Mouse (Mus musculus) midbrain, embryonic 15.5 days (tissue): ENCODE data around the gene Rtp3. TPM values are rescaled to one million over a fixed set of nuclear protein-coding genes. Genes with fewer than 3 reads are reported as not detected.
A peak's percentile ranks its signal among the peaks of the same experiment; 100 is the strongest.

Experiments
- ATAC-seq: fragments of 200-750 bp; cut with Nextera tagmentation; replicated peaks from 2 replicates; pipeline ENCODE4 v1.8.0; 2017; ENCODE audit warnings: moderate TSS enrichment
- H3K27ac ChIP-seq: fragments of 300-500 bp; sonication (generic); 2 replicates; pipeline ENCODE4 v1.5.1; 2015; ENCODE audit warnings: mild to moderate bottlenecking, inconsistent platforms
- H3K27me3 ChIP-seq: fragments of 300-500 bp; sonication (generic); replicated peaks from 2 replicates; pipeline ENCODE4 v1.6.1; 2015; ENCODE audit warnings: inconsistent platforms
- H3K36me3 ChIP-seq: fragments of 300-500 bp; sonication (generic); replicated peaks from 2 replicates; pipeline ENCODE4 v1.6.1; 2015; ENCODE audit warnings: inconsistent platforms
- H3K4me1 ChIP-seq: fragments of 300-500 bp; sonication (generic); 2 replicates; pipeline ENCODE4 v1.6.1; 2015; ENCODE audit warnings: inconsistent platforms
- H3K4me2 ChIP-seq: fragments of 300-500 bp; sonication (generic); 2 replicates; pipeline ENCODE4 v1.6.1; 2015; ENCODE audit warnings: inconsistent platforms, mild to moderate bottlenecking, moderate library complexity
- H3K4me3 ChIP-seq: fragments of 300-500 bp; sonication (generic); 2 replicates; pipeline ENCODE4 v1.5.1; 2015; ENCODE audit warnings: mild to moderate bottlenecking, inconsistent platforms
- H3K9ac ChIP-seq: fragments of 300-500 bp; sonication (generic); 2 replicates; pipeline ENCODE4 v1.6.1; 2015; ENCODE audit warnings: mild to moderate bottlenecking, inconsistent platforms
- H3K9me3 ChIP-seq: fragments of 300-500 bp; sonication (generic); 2 replicates; pipeline ENCODE4 v1.6.1; 2016; ENCODE audit warnings: inconsistent platforms
- WGBS: fragments of 180-500 bp; shearing (Covaris S2); methylation state at CpG from one replicate; pipeline ENCODE4 v1.1.7; 2015; ENCODE audit warnings: mixed read lengths; 5-methylcytosine and 5-hydroxymethylcytosine counted together
- polyA plus RNA-seq: library from polyadenylated mRNA; unstranded; fragments of >200 nt; fragmentation: Nextera tagmentation; extraction: Ambion mirVana; gene quantifications from 2 replicates; pipeline ENCODE4 v1.2.1, GENCODE M21; 2015

The Rtp3 gene
- polyA plus RNA-seq, 1 experiment from 2014 or later, result not detected

DNA sequence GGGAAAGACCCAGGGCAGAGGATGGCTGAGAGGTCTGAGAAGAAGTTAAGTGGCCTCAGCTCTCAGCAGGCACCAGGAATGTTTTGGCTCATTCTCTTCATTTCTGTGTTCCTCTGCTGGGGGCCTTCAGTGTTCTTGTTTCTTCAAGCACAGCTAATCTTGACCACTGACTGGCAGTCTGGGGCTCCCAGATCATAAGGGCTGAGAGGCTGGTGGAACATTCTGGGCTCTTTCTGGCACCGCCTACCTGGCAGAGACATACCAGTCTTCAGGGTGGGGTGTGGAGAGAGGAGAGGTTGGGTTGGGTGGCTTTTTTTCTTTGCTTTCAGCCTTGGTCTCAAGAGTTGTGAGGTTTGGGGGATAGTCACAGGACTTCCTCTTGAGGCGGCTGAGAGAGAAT, 8.7 kb upstream of the Rtp3 start:
- H3K4me3 ChIP-seq, result no peak overlapping the region
- no peak overlapping the region for H3K4me2 ChIP-seq
- H3K36me3 ChIP-seq, result no peaks in the 10 kb centered on the region
- H3K27ac ChIP-seq, result no peak overlapping the region
- no peak for ATAC-seq
- no peaks in the 10 kb centered on the region for H3K4me1 ChIP-seq
- no peaks in the 10 kb centered on the region for H3K9me3 ChIP-seq
- 87% methylated on average over 2 of the region's 2 CpGs for WGBS
- no peak overlapping the region for H3K9ac ChIP-seq
- no peaks in the 10 kb centered on the region for H3K27me3 ChIP-seq

DNA sequence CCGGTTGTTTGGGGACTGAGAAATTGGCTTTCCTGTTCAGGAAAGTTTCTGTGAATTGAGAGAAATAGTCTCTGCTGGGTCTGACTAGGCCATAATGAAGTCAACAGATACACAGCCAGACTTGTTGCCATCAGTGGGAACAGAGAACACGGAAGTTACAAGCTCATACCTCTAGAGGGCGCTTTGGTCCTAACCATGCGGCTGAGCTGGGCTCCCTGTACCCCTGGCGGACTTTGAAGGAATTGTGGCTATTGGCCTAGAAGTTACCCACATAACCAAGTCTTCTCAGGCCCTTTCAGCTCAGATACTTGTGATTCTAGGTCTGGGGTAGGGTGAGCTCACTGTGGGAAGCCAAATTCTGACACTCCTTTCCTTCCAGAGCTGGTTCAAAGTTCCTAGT, 6.9 kb upstream of the Rtp3 start:
- no peaks in the 10 kb centered on the region for H3K9me3 ChIP-seq
- H3K4me1 ChIP-seq, result no peaks in the 10 kb centered on the region
- no peaks in the 10 kb centered on the region for H3K36me3 ChIP-seq
- H3K27ac ChIP-seq, result no peak overlapping the region
- 3% methylated on average over 5 of the region's 5 CpGs for WGBS
- ATAC-seq, result no peak
- no peak overlapping the region for H3K9ac ChIP-seq
- H3K4me3 ChIP-seq, result no peak overlapping the region
- H3K27me3 ChIP-seq, result no peaks in the 10 kb centered on the region
- H3K4me2 ChIP-seq, result no peak overlapping the region

DNA sequence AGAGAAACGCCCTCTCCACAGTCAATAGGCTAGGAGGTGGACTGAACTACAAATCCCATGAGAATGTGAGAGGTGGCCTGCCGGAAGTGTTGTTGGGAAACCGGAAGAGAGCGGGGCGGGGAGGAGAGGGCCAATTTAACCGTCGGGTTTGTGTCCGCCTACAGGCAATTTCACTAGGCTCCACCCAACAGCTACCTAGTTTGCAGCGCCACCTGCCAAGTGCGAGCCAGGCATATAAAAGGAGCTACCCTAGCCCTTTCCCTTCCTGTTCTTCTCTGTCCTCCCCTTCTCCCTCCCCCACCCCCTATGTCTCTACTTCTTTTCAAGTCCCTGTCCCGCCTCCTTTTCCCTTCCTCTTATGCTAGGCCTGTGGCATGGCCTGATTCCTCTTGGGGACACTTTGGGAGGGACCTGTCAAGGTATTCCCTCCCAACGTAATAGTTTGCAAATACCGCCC, 4.4 kb upstream of the Rtp3 start:
- peak overlapping the region; percentile 50 for H3K4me2 ChIP-seq
- peak overlapping the region; percentile 73 for H3K27ac ChIP-seq
- H3K4me3 ChIP-seq, result peak overlapping the region; percentile 42
- H3K4me1 ChIP-seq, result no peaks in the 10 kb centered on the region
- 10% methylated on average over 13 of the region's 13 CpGs for WGBS
- H3K9ac ChIP-seq, result peak overlapping the region; percentile 30; the same call in 1 of the 2 replicates
- H3K36me3 ChIP-seq, result no peaks in the 10 kb centered on the region
- H3K9me3 ChIP-seq, result no peaks in the 10 kb centered on the region
- H3K27me3 ChIP-seq, result no peaks in the 10 kb centered on the region
- ATAC-seq, result peak; percentile 92

DNA sequence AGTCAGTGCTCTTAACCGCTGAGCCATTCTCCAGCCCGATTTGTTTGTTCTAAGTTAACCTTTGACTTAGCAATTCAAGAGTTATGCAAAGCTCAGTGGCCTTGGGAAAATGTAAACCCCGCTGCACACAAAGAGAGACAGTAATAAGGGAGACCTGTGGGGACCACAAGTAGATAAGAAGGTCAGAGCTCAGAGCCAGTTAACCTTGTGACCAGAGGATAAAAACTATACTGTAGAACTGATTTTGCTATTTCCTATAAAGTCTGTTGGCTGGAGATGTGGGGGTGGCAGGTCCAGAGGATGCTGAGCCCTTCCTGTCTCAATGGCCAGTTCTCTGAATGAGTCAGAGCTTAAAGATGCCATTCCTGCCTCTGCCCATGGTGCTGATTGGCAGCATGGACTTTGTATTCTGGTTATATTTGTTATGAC, 2.9 kb upstream of the Rtp3 start:
- no peaks in the 10 kb centered on the region for H3K9me3 ChIP-seq
- no peaks in the 10 kb centered on the region for H3K36me3 ChIP-seq
- H3K9ac ChIP-seq, result no peak overlapping the region
- no peaks in the 10 kb centered on the region for H3K4me1 ChIP-seq
- H3K27ac ChIP-seq, result no peak overlapping the region
- no peak overlapping the region for H3K4me2 ChIP-seq
- 49% methylated on average over 3 of the region's 3 CpGs for WGBS
- ATAC-seq, result no peak
- no peaks in the 10 kb centered on the region for H3K27me3 ChIP-seq
- H3K4me3 ChIP-seq, result no peak overlapping the region

DNA sequence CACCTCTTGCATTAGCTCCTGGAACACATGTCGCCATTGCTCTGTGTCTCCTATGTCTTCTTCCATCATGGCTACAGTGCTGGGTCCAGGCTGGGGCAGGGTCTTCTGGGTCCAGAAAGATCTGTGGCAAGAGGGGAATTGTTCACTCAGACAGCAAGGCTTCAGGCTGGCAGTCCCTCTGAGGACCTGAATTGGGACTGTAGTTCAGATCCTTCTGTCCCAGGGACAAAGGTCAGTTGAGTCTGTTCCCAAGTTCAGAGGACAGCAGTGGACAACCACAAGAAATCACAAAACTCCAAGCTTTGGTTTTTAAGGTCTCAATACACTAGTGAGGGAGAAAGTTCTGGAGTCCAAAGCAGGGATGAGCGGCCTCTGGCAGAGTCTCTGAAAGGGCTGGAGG, 840 bp downstream of the Rtp3 start:
- H3K36me3 ChIP-seq, result no peaks in the 10 kb centered on the region
- H3K4me3 ChIP-seq, result no peak overlapping the region
- H3K27me3 ChIP-seq, result no peaks in the 10 kb centered on the region
- no peak for ATAC-seq
- H3K4me1 ChIP-seq, result no peaks in the 10 kb centered on the region
- H3K9me3 ChIP-seq, result no peaks in the 10 kb centered on the region
- no peak overlapping the region for H3K27ac ChIP-seq
- H3K4me2 ChIP-seq, result no peak overlapping the region
- no peak overlapping the region for H3K9ac ChIP-seq
- 85% methylated on average over 2 of the region's 2 CpGs for WGBS

DNA sequence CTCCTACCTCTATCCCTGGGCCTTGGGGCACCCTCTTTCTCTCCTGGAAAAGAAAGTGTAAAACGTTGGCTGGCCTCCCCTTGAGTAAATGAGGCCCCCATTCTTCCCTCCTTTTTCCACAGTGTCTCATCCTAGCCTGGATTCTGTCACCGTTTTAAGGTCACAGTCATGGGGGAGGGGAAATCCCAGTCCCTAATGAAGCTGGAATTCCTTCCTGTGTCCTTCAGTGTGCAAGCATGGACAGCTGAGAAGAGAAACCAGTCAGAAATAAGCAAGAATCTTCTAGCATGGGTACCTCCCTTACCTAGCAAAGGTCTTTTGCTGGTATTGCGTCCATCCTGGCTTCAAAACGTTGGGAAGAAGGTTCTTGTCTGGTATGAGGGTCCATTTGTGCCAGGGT, 1.2 kb downstream of the Rtp3 start:
- Histone ChIP-seq H3K4me3 (no peak overlapping the region), H3K27ac (no peak overlapping the region), H3K27me3 (no peaks in the 10 kb centered on the region), H3K4me1 (no peaks in the 10 kb centered on the region), H3K4me2 (no peak overlapping the region), H3K9me3 (no peaks in the 10 kb centered on the region), H3K9ac (no peak overlapping the region), H3K36me3 (no peaks in the 10 kb centered on the region)
- WGBS, result 70% methylated on average over 4 of the region's 4 CpGs
- no peak for ATAC-seq

DNA sequence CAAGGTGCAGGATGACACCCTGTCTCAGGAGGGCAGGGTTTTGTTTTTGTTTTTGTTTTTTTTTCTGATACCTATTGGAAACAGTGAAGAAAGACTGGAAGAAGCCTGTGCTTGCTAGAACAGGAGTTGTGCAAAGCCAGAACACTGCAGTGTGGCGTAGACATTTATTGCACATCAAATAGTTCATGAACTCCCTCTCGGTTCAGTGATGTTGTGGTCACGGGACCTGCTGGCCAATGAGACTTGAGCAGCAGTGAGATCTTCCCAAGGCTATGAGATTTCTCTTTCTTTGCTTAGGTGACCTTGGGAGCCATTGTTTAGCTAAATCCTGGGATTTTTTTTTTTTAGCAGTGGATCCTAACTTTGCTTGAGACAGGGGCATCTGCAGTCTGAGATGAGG, 2.3 kb downstream of the Rtp3 start:
- 85% methylated on average over 3 of the region's 3 CpGs for WGBS
- ATAC-seq, result no peak
- H3K4me1 ChIP-seq, result no peaks in the 10 kb centered on the region
- H3K27me3 ChIP-seq, result no peaks in the 10 kb centered on the region
- H3K36me3 ChIP-seq, result no peaks in the 10 kb centered on the region
- H3K27ac ChIP-seq, result no peak overlapping the region
- H3K4me2 ChIP-seq, result no peak overlapping the region
- H3K4me3 ChIP-seq, result no peak overlapping the region
- no peak overlapping the region for H3K9ac ChIP-seq
- H3K9me3 ChIP-seq, result no peaks in the 10 kb centered on the region

DNA sequence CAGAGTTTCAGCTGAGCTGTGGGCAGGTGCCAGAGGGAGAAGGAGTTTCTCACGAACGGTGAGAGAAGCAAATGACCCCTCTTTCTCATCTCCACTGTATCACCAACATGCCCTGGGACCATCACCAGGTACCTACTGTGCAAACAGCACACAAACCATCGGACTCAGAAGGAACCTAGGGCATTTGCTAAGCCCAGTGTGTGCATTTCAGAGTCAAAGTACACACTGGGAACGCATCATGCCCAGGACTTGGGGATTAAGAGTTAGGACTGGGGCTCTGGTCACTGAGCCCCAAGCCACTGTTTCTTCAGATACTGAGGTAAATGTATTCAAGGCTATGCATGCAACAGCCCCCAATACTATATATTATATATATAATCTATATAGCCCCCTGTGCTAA, 3.1 kb downstream of the Rtp3 start:
- no peaks in the 10 kb centered on the region for H3K36me3 ChIP-seq
- no peaks in the 10 kb centered on the region for H3K4me1 ChIP-seq
- no peak overlapping the region for H3K4me3 ChIP-seq
- WGBS, result 86% methylated on average over 4 of the region's 4 CpGs
- no peaks in the 10 kb centered on the region for H3K9me3 ChIP-seq
- H3K27ac ChIP-seq, result no peak overlapping the region
- no peak overlapping the region for H3K4me2 ChIP-seq
- no peaks in the 10 kb centered on the region for H3K27me3 ChIP-seq
- no peak for ATAC-seq
- no peak overlapping the region for H3K9ac ChIP-seq

DNA sequence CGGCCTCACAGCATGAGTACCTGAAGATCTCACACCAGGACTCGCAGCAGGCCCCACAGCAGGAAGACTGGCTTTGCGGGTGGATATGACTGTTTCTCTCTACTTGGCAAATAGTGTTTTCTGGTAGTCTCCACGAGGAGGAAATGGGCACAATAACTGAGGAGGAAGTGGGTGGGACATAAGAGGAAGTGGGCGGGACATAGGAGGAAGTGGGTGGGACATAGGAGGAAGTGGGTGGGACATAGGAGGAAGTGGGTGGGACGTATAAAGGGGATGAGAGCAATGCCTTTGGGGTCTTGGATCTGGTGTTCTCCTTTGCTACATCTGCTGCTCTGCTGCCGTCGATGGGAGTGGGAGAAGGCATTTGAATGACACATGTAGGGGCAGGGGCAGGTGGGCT, 4.4 kb downstream of the Rtp3 start:
- Histone ChIP-seq H3K27me3 (no peaks in the 10 kb centered on the region), H3K4me3 (no peak overlapping the region), H3K9ac (no peak overlapping the region), H3K4me2 (no peak overlapping the region), H3K27ac (no peak overlapping the region), H3K4me1 (no peaks in the 10 kb centered on the region), H3K36me3 (no peaks in the 10 kb centered on the region), H3K9me3 (no peaks in the 10 kb centered on the region)
- WGBS, result 84% methylated on average over 8 of the region's 8 CpGs
- no peak for ATAC-seq

DNA sequence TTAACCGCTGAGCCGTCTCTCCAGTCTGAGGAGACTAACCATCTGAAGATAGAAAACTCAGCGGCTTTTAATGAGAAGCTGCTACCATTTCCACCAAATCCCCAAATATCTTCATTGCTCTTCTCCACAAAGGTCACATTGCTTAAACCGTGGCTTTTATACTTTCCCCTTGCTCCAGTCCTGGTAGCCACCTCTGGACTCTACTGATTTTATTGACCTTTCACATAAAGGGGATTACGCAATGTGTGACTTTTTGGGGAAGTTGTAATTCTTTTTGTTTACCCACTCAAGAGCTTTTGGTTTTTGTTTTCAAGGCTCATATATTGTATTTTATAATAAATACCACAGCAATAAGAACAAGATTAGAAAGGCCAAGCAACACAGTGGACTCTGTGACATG, 4.8 kb downstream of the Rtp3 start:
- H3K27me3 ChIP-seq, result no peaks in the 10 kb centered on the region
- no peak for ATAC-seq
- H3K4me3 ChIP-seq, result no peak overlapping the region
- H3K4me1 ChIP-seq, result no peaks in the 10 kb centered on the region
- no peak overlapping the region for H3K4me2 ChIP-seq
- no peak overlapping the region for H3K9ac ChIP-seq
- 95% methylated on average over 5 of the region's 5 CpGs for WGBS
- H3K9me3 ChIP-seq, result no peaks in the 10 kb centered on the region
- H3K36me3 ChIP-seq, result no peaks in the 10 kb centered on the region
- no peak overlapping the region for H3K27ac ChIP-seq

DNA sequence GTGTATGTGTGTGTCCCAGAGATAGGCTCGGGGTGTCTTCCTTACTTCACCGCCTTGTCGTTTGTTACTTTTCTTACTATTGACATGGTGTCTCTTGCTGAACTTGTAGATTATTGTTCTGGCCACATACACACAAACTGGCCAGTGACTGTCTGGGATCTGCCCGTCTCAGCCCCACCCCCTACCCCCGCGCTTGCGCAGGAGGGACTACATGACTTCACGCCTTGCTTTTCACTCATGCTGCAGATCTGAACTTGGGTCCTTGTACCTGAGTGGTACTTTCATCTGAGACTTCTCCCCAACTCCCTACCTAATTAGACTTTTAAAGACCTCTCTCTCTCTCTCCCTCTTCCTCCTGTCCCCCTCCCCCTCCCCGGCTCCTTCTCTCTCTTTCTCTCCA, 6.3 kb downstream of the Rtp3 start:
- no peak for ATAC-seq
- no peaks in the 10 kb centered on the region for H3K27me3 ChIP-seq
- H3K4me1 ChIP-seq, result no peaks in the 10 kb centered on the region
- H3K4me3 ChIP-seq, result no peak overlapping the region
- no peak overlapping the region for H3K4me2 ChIP-seq
- no peak overlapping the region for H3K27ac ChIP-seq
- H3K9me3 ChIP-seq, result no peaks in the 10 kb centered on the region
- no peak overlapping the region for H3K9ac ChIP-seq
- WGBS, result 93% methylated on average over 9 of the region's 9 CpGs
- H3K36me3 ChIP-seq, result no peaks in the 10 kb centered on the region

DNA sequence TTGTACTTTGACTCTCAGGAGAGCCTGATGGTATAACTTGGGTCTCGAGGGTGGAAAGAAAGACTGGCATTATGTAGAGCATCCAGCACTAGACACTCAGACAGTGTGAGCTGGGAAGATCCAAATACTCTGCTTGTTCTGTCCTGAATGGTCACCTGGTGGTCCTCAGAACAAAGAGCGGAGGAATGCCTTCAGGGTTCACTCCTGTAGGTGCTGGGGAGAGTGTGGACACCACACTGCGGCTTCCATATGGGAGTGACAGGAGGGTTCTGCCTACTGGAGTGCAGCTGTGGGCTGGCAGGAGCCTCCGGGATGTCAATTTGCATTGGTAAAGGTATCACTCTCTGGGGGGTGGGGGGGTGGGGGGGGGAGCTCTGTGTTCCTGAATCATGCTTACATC, 8.0 kb downstream of the Rtp3 start:
- H3K27me3 ChIP-seq, result no peaks in the 10 kb centered on the region
- ATAC-seq, result no peak
- H3K9me3 ChIP-seq, result no peaks in the 10 kb centered on the region
- H3K36me3 ChIP-seq, result no peaks in the 10 kb centered on the region
- WGBS, result 54% methylated on average over 4 of the region's 4 CpGs
- no peak overlapping the region for H3K4me2 ChIP-seq
- no peaks in the 10 kb centered on the region for H3K4me1 ChIP-seq
- no peak overlapping the region for H3K27ac ChIP-seq
- H3K4me3 ChIP-seq, result no peak overlapping the region
- no peak overlapping the region for H3K9ac ChIP-seq

DNA sequence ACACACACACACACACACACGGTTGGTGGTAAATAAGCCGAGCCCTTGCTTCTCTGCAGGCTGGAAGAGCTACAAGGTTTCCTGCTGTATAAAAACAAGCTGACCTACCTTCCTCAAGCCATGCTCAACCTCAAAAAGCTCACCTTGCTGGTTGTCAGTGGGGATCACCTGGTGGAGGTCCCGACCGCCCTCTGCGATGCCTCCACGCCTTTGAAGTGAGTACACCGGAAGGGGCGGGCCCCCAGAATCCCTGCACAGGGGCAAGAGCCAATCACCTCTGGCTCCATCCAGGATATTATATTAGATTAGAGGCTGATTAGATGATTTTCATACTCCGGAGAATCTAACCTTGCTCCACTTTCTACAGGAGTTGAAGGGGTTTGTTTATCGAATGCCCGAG, 11.0 kb downstream of the Rtp3 start:
- WGBS, result 94% methylated on average over 11 of the region's 11 CpGs
- H3K9me3 ChIP-seq, result no peaks in the 10 kb centered on the region
- H3K9ac ChIP-seq, result no peak overlapping the region
- ATAC-seq, result no peak
- no peak overlapping the region for H3K27ac ChIP-seq
- H3K4me1 ChIP-seq, result no peaks in the 10 kb centered on the region
- no peaks in the 10 kb centered on the region for H3K27me3 ChIP-seq
- H3K4me3 ChIP-seq, result no peak overlapping the region
- H3K4me2 ChIP-seq, result no peak overlapping the region
- no peaks in the 10 kb centered on the region for H3K36me3 ChIP-seq

DNA sequence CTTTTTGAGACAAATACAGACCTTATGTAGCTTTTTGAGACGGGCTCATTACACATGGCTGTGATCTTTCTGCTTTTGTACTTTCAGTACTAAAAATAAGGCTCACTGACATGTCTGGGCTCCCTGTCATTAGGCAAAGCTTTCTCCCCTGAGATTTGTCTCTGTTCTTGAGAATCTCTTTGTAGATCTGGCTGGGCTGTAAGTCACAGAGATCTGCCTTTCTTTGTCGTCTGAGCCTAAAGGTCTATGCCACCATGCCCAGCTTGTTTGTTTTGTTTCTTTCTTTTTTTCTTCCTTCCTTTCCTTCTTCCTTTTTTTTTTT, 24.5 kb downstream of the Rtp3 start:
- 76% methylated on average over 2 of the region's 2 CpGs for WGBS
- no peaks in the 10 kb centered on the region for H3K4me1 ChIP-seq
- H3K4me2 ChIP-seq, result no peak overlapping the region
- H3K9ac ChIP-seq, result no peak overlapping the region
- ATAC-seq, result no peak
- H3K27me3 ChIP-seq, result no peaks in the 10 kb centered on the region
- H3K4me3 ChIP-seq, result no peak overlapping the region
- H3K36me3 ChIP-seq, result no peaks in the 10 kb centered on the region
- no peak overlapping the region for H3K27ac ChIP-seq
- H3K9me3 ChIP-seq, result no peaks in the 10 kb centered on the region
